Mouse (Mus musculus) spleen, adult 18-20 months (tissue): ENCODE results near the gene Rwdd4a.

ENCODE experiments used
- DNase-seq, 2 experiments: peaks; one replicate each; pipeline ENCODE4 v3.0.0; 2022; ENCODE audit warnings: mixed read lengths in 2 of 2

The Rwdd4a gene

DNA sequence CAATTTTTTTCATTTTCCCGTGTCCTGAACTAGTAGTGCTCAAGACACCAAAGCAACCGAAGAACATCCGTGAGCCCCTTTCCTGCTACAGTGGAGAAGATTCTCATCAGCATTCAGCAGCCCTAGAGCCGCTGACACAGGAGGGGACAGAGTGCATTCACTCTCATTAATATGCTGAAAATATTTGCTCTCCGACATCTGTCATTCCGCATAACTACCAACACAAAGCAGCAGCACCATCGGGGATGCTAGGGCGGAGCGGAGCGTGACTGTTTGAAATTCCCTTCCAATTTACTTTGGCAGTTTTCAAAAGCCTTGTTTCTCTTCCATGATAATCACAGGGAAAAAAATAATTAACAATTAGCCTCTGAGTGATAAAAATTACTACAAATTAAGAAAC lies 56.9 kb downstream of the Rwdd4a start:
- DNase-seq = no peak

DNA sequence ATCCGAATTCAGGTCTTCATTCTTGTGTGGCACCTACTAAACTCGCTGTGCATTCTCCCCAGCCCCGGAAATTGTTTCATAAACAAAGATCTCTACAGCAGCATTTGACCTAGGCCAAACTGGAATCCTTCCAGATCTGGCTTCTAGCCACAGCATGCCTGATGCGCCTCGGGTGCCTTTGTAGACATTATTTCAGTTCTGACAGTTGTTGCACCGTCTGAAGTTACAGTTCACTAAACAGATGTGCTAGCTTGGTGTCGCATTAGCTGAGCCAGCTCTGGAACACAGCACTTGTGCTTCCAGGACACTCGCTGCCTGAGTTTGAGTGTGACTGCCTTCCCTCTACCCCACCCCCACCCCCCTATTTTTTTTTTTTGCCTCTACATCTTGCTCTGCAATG lies 67.2 kb downstream of the Rwdd4a start:
- DNase-seq = no peak
